Mouse (Mus musculus): ENCODE results near the gene Gm8104.
"Not testable (repeated sequence)": the region's sequence is repeated elsewhere in the genome, so short reads cannot be mapped to it uniquely, and the experiment has no call there.

Gm8104 gene

DNA sequence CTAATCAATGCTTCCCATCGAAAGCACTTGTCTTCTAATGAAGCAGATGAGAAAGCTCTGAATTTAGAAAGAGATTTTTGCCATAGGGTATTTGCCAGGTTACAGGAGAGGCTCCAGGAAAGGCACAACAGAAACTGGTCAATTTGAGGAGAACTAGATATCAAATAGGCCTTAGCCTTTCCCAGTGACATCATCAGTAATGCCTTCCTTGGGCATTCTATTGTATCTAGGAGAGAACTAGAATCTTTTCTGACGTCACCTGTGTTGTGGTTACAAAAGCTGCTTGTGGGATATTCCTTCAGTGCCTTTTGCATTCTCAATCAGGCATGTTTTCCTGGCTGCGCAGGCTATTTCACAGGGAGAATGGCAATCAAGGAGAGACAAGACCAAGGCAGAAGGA, at the start of gene Gm8104:
Gm8104 (plus strand) TSS at position 301 of the 400 bp plus-strand sequence.
- in situ Hi-C loops (cut with MboI), result not testable (repeated sequence)

DNA sequence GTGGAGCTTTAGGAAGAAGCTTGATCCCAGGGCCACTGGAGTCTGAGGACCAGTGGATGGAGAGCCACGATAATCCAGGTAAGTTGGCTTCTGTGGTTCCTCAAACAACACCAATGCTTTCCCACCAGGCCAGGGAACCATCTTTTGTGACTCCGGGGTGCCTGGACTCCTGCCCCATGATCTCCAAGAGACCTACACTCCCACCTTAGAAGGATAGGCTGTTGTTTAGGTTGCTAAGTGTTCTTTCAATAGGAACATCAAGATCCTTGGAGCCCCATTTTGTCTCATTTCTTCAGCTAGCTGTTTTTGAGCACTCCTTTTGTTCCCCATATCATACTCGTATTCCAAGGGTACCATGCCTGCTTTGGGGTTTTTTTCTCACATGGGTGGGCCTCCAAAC, 42.3 kb upstream of the Gm8104 start:
- in situ Hi-C loops (cut with MboI), result not testable (repeated sequence)

DNA sequence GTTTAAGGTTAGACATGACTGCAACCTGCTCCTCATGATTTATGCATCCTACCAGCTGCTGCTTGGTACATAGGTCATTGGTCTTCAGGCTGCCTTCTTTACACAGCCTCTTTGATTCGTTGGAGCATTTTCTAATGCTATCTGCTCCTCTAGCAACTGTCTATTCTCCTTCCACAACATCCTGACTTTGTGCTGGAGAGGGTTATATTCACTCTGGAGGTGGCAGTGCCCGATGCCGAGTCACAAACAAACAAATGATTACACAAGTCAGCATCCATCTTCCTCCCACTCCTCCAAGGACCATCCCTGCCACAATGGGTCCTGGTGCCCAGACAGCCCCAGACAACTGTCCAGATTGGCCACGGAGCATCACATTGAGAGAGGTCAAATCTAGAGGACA, 40.2 kb upstream of the Gm8104 start:
- in situ Hi-C loops (cut with MboI), result not testable (repeated sequence)

DNA sequence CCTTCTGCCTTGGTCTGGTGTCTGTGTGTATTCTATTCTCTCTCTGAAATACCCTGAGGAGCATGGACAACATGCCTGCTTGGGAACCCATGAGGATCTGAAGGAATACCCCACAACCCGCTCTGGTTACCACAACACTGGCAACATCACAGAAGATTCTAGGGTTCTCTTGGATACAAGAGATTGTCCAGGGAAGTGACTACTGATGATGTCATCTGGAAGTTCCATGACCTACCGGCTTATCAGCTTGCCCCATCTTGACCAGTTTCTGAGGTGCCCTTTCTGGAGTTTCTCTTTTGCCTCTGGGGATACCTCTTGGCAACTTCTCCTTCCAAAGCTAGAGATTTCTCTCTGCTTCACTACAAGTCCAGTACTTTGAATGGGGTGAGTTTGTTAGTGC, 23.9 kb upstream of the Gm8104 start, which contains the start of gene Gm8094:
Gm8094 (minus strand) TSS at position 101 of the 400 bp plus-strand sequence.
- in situ Hi-C loops (cut with MboI), result not testable (repeated sequence)

DNA sequence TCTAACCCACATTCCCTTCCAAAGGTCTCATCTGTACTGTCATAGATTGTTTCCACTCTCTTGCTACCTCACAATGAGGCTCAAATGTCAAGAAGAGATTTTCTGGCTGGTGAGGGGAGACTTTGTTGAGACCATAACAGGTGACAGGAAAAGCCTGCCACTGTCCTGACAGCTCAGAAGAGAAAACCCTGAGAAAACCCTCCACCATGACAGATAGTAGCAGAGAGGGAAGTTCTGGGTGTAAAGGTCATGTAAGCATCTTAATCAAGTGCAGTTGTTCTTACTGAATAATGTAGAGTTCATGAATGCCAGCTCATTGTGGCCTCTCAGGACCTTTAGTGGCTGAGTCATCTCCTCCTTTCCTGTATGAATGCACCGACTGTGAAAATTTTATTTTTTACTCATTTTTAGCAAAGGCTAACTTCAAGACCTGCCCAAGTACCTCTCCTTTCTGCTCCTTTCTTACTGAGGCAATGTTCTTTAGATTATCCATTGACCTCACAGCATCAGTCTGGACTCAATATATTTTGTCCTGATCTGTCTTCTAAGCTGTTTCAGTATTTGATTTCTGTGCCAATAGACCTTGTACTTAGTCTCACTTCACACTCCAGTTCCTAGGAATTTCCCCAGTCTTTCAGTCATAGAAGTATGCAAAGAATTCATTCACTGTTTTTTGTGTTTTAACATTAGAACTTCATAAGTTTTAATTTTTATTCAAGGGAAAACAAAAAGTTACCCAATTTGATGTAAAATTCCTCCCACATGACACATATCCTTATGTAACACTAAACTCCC, 15.3 kb upstream of the Gm8104 start:
- in situ Hi-C loops (cut with MboI), result not testable (repeated sequence)

DNA sequence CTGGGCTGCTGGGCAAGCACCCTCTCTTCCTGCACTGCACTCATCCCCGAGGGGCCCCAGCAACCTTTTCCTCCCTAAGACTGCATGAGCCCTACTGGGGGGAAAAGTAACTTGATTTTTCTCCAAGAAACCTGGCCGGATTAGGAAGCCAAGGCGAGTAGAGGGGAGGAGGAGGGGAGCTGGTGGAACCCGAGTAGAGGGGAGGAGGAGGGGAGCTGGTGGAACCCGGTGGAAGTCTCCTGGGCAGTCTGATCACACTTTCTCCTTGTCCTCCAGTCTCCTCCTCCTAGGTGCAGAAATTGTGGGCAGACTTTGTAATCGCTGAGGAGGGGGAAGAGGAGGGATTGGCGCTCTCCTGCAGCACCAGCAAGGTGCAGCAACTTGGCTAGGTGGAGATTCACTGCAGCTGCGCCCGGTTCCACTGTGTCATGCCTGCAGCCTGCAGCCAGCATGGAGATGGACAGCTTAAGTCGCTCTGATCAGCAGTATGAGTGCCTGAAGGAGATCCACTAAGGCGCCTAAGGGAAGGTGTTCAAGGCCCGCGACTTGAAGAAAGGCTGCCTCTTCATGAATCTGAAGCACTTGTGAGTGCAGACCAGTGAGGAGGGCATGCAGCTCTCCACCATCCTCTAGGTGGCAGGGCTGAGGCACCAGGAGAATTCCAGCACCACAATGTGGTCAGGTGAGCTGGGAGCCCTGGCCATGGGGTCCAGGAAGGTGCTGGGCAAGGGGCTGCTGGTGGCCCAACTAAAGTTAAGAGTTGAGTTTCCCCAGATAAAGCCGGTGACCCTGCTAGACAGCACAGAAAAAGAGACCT, 11.1 kb upstream of the Gm8104 start:
- in situ Hi-C loops (cut with MboI), result not testable (repeated sequence)

DNA sequence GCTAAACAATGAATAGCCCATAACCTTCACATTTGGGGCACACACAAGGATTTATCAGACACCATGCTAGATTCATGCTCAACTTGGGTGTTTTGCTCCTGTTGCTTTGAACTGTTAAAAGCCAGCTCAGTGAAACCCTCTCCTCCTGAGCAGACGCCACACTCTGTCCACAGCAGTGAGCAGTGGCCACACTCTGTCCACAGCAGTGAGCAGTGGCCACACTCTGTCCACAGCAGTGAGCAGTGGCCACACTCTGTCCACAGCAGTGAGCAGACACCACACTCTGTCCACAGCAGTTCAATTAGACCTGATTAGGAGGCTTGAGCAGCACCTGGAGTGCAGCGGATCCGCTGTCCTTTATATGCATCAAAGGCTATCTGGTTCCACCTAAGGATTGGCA, 19.3 kb downstream of the Gm8104 start:
- in situ Hi-C loops (cut with MboI), result not testable (repeated sequence)

DNA sequence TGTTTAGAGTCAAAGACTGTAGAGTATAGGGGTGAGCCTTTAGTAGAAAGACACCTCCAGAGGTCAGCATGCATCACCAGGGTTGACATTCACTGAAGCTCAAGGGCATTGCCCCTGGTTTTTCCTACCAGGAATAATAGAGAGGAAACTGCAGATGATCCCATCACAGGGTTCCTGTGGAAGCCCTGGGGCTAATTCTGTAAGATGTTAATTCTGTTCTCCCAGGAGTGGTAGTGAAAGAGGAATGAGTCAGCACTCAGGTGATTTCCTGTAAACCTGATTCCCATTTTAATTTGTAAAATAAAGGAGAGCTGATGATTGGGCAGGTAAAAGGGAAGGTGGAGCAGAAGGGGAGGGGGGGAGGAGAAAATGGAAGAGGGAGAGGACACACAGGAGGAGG, 25.9 kb downstream of the Gm8104 start:
- in situ Hi-C loops (cut with MboI), result not testable (repeated sequence)

Data from mature B cell (primary cell).